Mouse (Mus musculus) small intestine, adult 2 months (tissue): ENCODE results near the gene Acot7. TPM values are rescaled to one million over a fixed set of nuclear protein-coding genes. Genes with fewer than 3 reads are reported as not detected.

Source experiments
- H3K27ac ChIP-seq: fragments of 200-500 bp; 2 replicates; pipeline ENCODE4 v1.5.1; 2012; ENCODE audit warnings: low read depth, low read length, control low read depth, inconsistent platforms; ENCODE audit not compliant: insufficient read depth
- H3K27me3 ChIP-seq: fragments of 200-500 bp; 2 replicates; pipeline ENCODE4 v1.6.1; 2012; ENCODE audit warnings: mild to moderate bottlenecking, moderate library complexity, low read length, inconsistent platforms; ENCODE audit not compliant: control insufficient read depth, insufficient read depth
- H3K36me3 ChIP-seq: fragments of 200-500 bp; 2 replicates; pipeline ENCODE4 v1.6.1; 2012; ENCODE audit warnings: mild to moderate bottlenecking, low read length, control low read depth, inconsistent platforms; ENCODE audit not compliant: control insufficient read depth, insufficient read depth
- H3K4me1 ChIP-seq: fragments of 200-500 bp; 2 replicates; pipeline ENCODE4 v1.6.1; 2012; ENCODE audit warnings: low read length, inconsistent platforms, mixed read lengths; ENCODE audit not compliant: control insufficient read depth, insufficient read depth, insufficient read length
- H3K4me3 ChIP-seq: fragments of 200-500 bp; 2 replicates; pipeline ENCODE4 v1.5.1; 2012; ENCODE audit warnings: low read depth, mild to moderate bottlenecking, control low read depth, inconsistent platforms, low read length, moderate library complexity
- CTCF ChIP-seq: fragments of 200-500 bp; IDR thresholded peaks from 2 replicates; pipeline ENCODE4 v1.5.1; 2012; ENCODE audit warnings: low read depth, mild to moderate bottlenecking, control low read depth, inconsistent platforms, low read length, moderate library complexity, mixed read lengths; ENCODE audit not compliant: insufficient replicate concordance, insufficient read length; ENCODE audit errors: extremely low read depth
- POLR2A ChIP-seq: fragments of 200-500 bp; IDR thresholded peaks from 2 replicates; pipeline ENCODE4 v1.6.1; 2012; ENCODE audit warnings: low read depth, mild to moderate bottlenecking, control low read depth, inconsistent platforms, low read length, moderate library complexity
- WGBS: fragments of 180-500 bp; shearing (Covaris S2); methylation state at CpG from one replicate; pipeline ENCODE4 v1.1.7; 2018; 5-methylcytosine and 5-hydroxymethylcytosine counted together
- polyA plus RNA-seq: library from polyadenylated mRNA; depleted of rRNA; stranded (reverse); fragments of >200 nt; gene quantifications from 2 replicates; pipeline ENCODE4 v1.2.3, GENCODE M21; 2012

Acot7 gene
- polyA plus RNA-seq, 1 experiment = 33.4 TPM

DNA sequence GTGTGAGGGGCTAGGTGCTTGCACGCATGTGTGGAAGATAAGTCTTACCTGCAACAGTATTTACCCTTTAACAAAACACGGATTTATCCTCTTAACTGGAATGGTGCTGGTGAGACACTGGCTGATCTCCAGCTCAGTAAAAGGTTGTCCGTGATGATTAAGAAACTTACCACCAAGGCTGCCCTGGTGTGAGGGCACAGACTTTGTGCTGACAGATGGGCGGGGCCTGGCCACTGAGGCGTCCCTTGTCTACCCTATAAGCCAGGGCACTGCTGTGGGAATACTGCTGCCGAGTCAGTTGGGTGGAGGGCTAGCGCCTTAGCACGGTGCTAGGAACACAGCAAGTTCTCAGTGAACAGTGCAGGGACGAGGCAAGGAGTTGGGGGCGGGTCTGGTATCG, 124.1 kb downstream of the Acot7 start:
- TF ChIP-seq CTCF = no peak
- TF ChIP-seq POLR2A = no peak
- H3K27ac ChIP-seq = no peak overlapping the region
- 80% methylated on average over 11 of the region's 11 CpGs for WGBS
- no peak overlapping the region for H3K4me3 ChIP-seq
- peaks cover 7% of the 10 kb centered on the region; the same call in 1 of the 2 replicates for H3K4me1 ChIP-seq
- peaks cover 32% of the 10 kb centered on the region for H3K36me3 ChIP-seq
- H3K27me3 ChIP-seq = no peaks in the 10 kb centered on the region

DNA sequence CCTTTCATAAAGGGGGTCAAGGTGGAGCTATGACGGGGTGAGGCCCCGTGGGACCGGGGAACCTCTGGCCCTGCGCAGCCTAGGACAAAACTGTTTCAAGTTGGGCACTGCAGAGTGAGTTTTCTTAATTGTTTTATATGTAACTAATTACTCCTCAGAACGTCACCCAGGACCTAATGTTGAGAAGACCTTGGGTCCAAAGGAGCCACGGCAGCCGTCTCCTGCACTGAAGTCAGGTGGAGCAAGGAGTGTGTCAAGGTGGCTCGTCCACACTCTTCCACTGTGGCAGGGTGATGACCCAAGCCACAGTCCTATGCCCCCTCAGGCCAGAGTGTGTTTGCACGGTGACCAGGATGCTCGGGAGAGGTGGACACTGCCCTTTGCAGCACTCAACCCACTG, 125.2 kb downstream of the Acot7 start:
- Histone ChIP-seq H3K27me3 (no peaks in the 10 kb centered on the region), H3K4me3 (no peak overlapping the region), H3K36me3 (peaks cover 32% of the 10 kb centered on the region), H3K27ac (no peak overlapping the region), H3K4me1 (peaks cover 4% of the 10 kb centered on the region; the same call in 1 of the 2 replicates)
- TF ChIP-seq POLR2A = no peak
- TF ChIP-seq CTCF = no peak
- 87% methylated on average over 10 of the region's 10 CpGs for WGBS

DNA sequence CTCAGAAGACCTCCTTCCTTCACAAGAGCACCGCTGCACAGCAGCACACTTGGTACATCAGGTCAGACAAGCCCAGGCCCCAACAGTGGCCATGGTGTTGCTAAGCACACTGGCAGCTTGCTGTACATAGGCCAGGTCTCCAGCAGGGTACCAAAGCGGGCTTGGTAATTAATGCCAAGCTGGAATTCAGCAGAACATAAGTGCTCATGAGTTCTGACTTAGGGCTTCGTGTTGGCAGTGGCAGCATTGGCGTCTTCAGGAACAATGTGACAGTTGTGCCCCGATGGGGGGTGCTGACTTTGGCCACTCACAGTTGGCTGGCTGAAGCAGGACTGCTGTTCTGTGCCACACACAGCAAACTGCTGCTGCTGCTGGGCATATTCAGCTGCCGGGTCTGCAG, 126.8 kb downstream of the Acot7 start:
- no peaks in the 10 kb centered on the region for H3K4me1 ChIP-seq
- no peak for TF ChIP-seq POLR2A
- TF ChIP-seq CTCF = no peak
- no peak overlapping the region for H3K4me3 ChIP-seq
- no peaks in the 10 kb centered on the region for H3K27me3 ChIP-seq
- H3K36me3 ChIP-seq = peaks cover 34% of the 10 kb centered on the region
- H3K27ac ChIP-seq = no peak overlapping the region
- WGBS = 94% methylated on average over 6 of the region's 6 CpGs

DNA sequence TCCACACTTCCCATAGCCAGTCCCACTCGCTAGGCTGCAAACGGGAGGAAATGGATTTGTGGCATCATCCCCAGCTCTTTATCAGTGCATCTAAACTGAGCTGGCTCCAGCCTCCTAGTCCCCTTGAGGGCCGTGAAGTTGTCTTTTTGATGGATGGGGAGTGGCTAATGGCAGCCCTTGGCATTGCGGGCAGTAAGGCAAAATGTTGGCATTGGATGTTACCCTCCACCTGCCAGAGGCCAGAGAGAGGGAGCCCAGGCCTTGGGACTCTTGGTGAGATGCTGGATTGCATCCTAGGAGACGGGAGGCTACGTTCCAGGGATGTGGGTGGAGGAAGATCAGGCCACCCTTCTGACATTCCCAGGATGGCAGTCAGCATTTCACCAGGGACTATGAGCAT, 128.1 kb downstream of the Acot7 start:
- Histone ChIP-seq H3K36me3 (peaks cover 27% of the 10 kb centered on the region), H3K4me3 (no peak overlapping the region), H3K4me1 (no peaks in the 10 kb centered on the region), H3K27ac (no peak overlapping the region), H3K27me3 (no peaks in the 10 kb centered on the region)
- WGBS = 82% methylated on average over 6 of the region's 6 CpGs
- TF ChIP-seq CTCF (no peak), POLR2A (no peak)

DNA sequence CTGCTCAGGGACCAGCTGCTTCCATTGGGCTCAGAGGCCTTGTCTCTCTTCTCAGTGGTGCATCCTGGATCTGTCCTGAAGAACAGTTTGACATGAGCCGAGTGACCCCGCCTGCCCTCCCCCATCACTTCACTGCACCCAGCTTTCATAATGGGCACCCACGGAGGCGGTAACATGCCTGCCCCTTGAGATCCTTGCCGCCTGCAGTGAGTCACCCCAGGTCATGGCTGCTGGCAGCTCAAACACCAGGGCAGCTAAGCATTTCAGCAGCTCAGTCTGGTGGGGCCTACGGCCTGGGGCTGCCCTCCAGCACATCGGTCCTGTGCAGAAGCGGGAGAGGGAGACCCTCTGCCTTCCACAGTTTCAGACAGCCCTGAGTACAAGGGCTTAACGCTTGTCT, 129.6 kb downstream of the Acot7 start:
- H3K27me3 ChIP-seq = peaks cover 3% of the 10 kb centered on the region
- H3K36me3 ChIP-seq = peaks cover 22% of the 10 kb centered on the region
- TF ChIP-seq CTCF (no peak), POLR2A (no peak)
- WGBS = 81% methylated on average over 9 of the region's 9 CpGs
- no peak overlapping the region for H3K4me3 ChIP-seq
- no peak overlapping the region for H3K27ac ChIP-seq
- H3K4me1 ChIP-seq = peaks cover 6% of the 10 kb centered on the region; the same call in 1 of the 2 replicates

DNA sequence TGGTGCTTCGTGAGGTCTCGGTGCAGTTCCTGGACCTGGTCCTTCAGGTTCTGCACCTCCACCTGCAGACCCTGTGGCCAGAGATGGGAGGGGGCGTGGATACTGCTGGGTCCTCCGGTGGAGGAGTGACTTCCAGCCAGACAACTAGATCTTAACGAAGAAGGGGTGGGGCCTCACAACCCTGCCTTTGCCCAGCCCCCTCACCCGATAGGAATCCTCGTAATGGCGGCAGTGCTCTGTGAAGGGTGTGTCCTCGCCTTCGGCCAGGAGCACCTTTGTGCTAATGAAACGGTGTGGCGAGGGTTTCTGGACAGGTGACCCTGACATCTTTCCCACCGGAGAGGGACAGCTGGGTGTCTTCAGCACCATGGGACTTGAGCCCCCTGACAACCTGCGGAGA, 134.3 kb downstream of the Acot7 start:
- TF ChIP-seq CTCF (no peak), POLR2A (no peak)
- Histone ChIP-seq H3K27ac (no peak overlapping the region), H3K27me3 (peaks cover 43% of the 10 kb centered on the region), H3K4me1 (peaks cover 12% of the 10 kb centered on the region), H3K36me3 (peaks cover 3% of the 10 kb centered on the region; the same call in 1 of the 2 replicates), H3K4me3 (peak overlapping the region; percentile 21)
- 6% methylated on average over 14 of the region's 14 CpGs for WGBS

DNA sequence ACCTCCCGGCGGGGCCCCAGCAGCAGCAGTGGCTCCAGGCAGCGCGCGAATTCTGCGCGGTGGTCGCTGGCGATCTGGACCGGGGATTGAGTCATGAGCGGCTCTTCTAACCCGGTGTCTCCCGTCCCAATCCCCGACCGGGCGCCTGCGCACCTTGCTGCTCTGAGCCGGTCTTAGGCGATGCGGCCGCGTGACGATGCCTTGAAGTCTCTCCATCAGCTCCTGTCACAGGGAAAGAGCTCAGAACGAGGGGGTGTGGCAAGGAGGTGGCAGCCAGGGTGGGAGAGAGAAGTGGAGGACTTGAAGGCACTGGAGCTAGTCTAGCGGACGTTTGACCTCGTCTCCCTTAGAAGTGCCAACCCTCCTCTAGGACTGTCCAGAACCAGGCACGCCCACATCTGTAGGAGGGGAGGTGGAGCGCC, 135.3 kb downstream of the Acot7 start:
- Histone ChIP-seq H3K27me3 (peaks cover 44% of the 10 kb centered on the region), H3K4me3 (peak overlapping the region; percentile 40), H3K4me1 (peaks cover 12% of the 10 kb centered on the region), H3K27ac (no peak overlapping the region), H3K36me3 (peaks cover 3% of the 10 kb centered on the region; the same call in 1 of the 2 replicates)
- WGBS = under 1% methylated on average over 29 of the region's 29 CpGs
- TF ChIP-seq POLR2A (no peak), CTCF (no peak)

DNA sequence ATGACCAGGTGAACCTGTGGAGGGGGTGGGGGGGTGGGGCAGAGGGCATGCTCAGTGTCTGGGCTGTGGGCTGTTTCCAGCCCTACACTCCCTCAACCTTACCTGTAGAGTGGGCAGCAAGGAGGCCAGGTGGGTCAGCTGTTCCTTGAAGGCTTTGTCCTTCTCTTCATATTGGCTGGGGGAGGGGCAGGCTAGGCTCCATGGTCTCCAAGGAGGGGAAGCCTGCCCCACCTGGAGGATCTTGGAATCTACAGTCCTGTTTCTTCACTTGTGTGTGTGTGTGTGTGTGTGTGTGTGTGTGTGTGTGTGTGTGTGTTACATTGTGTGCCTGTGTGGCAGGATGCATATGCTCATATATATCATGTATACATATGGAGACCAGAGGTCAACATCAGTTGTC, 136.0 kb downstream of the Acot7 start:
- Histone ChIP-seq H3K4me1 (peaks cover 14% of the 10 kb centered on the region), H3K27ac (no peak overlapping the region), H3K4me3 (no peak overlapping the region), H3K27me3 (peaks cover 44% of the 10 kb centered on the region), H3K36me3 (no peaks in the 10 kb centered on the region)
- TF ChIP-seq POLR2A (no peak), CTCF (no peak)
